Mouse (Mus musculus) CH12.LX (cell line): ENCODE results near the gene Cd247.

Experiments used
- CHD1 ChIP-seq: IDR thresholded peaks from 2 replicates; pipeline ENCODE4 v1.6.1; 2012; ENCODE audit warnings: low read depth, low read length, improper control_type of control experiment, inconsistent platforms
- E2F4 ChIP-seq: IDR thresholded peaks from 2 replicates; pipeline ENCODE4 v1.6.1; 2011; ENCODE audit warnings: low read depth, low read length, improper control_type of control experiment; ENCODE audit not compliant: insufficient replicate concordance
- MAX ChIP-seq: IDR thresholded peaks from 2 replicates; pipeline ENCODE4 v1.6.1; 2011; ENCODE audit warnings: low read length, improper control_type of control experiment
- POLR2A ChIP-seq: IDR thresholded peaks from 2 replicates; pipeline ENCODE4 v1.6.1; 2011; ENCODE audit warnings: low read depth, mild to moderate bottlenecking, improper control_type of control experiment, low read length
- TCF12 ChIP-seq: IDR thresholded peaks from 2 replicates; pipeline ENCODE4 v1.6.1; 2014; ENCODE audit warnings: low read depth, mild to moderate bottlenecking, inconsistent platforms, low read length, improper control_type of control experiment

- TF ChIP-seq E2F4 (no peak), CHD1 (no peak), MAX (no peak), TCF12 (no peak), POLR2A (no peak)
Observed at GRCm38 (mm10) chr1:165775518-165776294, 12.8 kb upstream of the Cd247 start.
